Mouse (Mus musculus) G1E (cell line): ENCODE data around the gene Gm2310. TPM values are rescaled to one million over a fixed set of nuclear protein-coding genes. Genes with fewer than 3 reads are reported as not detected.

Experiments
- ATAC-seq: 2 replicates; pipeline ENCODE4 v1.8.0; 2016; ENCODE audit warnings: mild to moderate bottlenecking; ENCODE audit not compliant: insufficient number of reproducible peaks, poor library complexity, low FRiP score, severe bottlenecking; ENCODE audit errors: extremely low read depth
- DNase-seq: peaks from one replicate; pipeline ENCODE4 v3.0.0; 2012; ENCODE audit warnings: low spot score
- H3K27me3 ChIP-seq: 2 replicates; pipeline ENCODE4 v1.6.1; 2012; ENCODE audit warnings: mild to moderate bottlenecking, low read length, inconsistent platforms; ENCODE audit not compliant: insufficient read depth
- H3K36me3 ChIP-seq: replicated peaks from 2 replicates; pipeline ENCODE3; 2012; ENCODE audit warnings: mild to moderate bottlenecking, inconsistent platforms
- H3K4me1 ChIP-seq: 2 replicates; pipeline ENCODE4 v1.6.1; 2012; ENCODE audit warnings: low read depth, low read length, inconsistent platforms, mixed read lengths; ENCODE audit not compliant: insufficient read depth
- H3K4me3 ChIP-seq: 2 replicates; pipeline ENCODE4 v1.5.1; 2012; ENCODE audit warnings: low read depth, mild to moderate bottlenecking, inconsistent platforms, low read length, moderate library complexity, mixed read lengths
- H3K9me3 ChIP-seq: replicated peaks from 2 replicates; pipeline ENCODE4 v1.6.1; 2012; ENCODE audit warnings: inconsistent platforms
- CTCF ChIP-seq: IDR thresholded peaks from 2 replicates; pipeline ENCODE4 v1.5.1; 2012; ENCODE audit warnings: low read depth, low read length, inconsistent platforms, mixed read lengths
- GATA1 ChIP-seq: IDR thresholded peaks from 2 replicates; pipeline ENCODE4 v1.6.1; 2012; ENCODE audit warnings: borderline replicate concordance, low read length, inconsistent platforms, mixed read lengths
- GATA2 ChIP-seq: IDR thresholded peaks from 2 replicates; pipeline ENCODE4 v1.6.1; 2012; ENCODE audit warnings: low read depth, low read length, inconsistent platforms, borderline replicate concordance
- POLR2AphosphoS5 ChIP-seq: IDR thresholded peaks from 2 replicates; pipeline ENCODE4 v1.6.1; 2012; ENCODE audit warnings: low read depth, low read length, inconsistent platforms; ENCODE audit not compliant: insufficient replicate concordance
- TAL1 ChIP-seq: conservative IDR thresholded peaks from 2 replicates; pipeline ENCODE4 v1.6.1; 2012; ENCODE audit warnings: low read depth, low read length, inconsistent platforms, mixed read lengths
- polyA plus RNA-seq: library from polyadenylated mRNA; stranded (reverse); fragments of >175 nt; gene quantifications from 2 replicates; pipeline ENCODE4 v1.2.3, GENCODE M21; 2012
- total RNA-seq, 2 experiments: library from RNA; stranded (forward) in 1 of 2; stranded (reverse) in 1 of 2; fragments of 200-1000 nt in 1 of 2; fragments of >200 nt in 1 of 2; fragmentation: Nextera tagmentation in 1 of 2; gene quantifications; 2 replicates each; pipeline ENCODE4 v1.2.3; 2014 to 2017

Gene Gm2310
- total and polyA plus RNA-seq, 3 experiments = not detected

- Histone ChIP-seq H3K9me3 (no peaks in the 10 kb centered on the region), H3K27me3 (peaks cover 2% of the 10 kb centered on the region; the same call in 1 of the 2 replicates), H3K36me3 (no peaks in the 10 kb centered on the region), H3K4me3 (no peak overlapping the region), H3K4me1 (no peaks in the 10 kb centered on the region)
- TF ChIP-seq POLR2AphosphoS5 = no peak
- no peak for TF ChIP-seq GATA1
- no peak for TF ChIP-seq GATA2
- TF ChIP-seq TAL1 = no peak
- TF ChIP-seq CTCF = no peak
- ATAC-seq = no peak
- no peak for DNase-seq
Observed at GRCm38 (mm10) chr15:8562776-8563175, 43.0 kb upstream of the Gm2310 start.

- no peak for ATAC-seq
- TF ChIP-seq CTCF (no peak), POLR2AphosphoS5 (no peak)
- no peaks in the 10 kb centered on the region for H3K36me3 ChIP-seq
- no peaks in the 10 kb centered on the region for H3K9me3 ChIP-seq
- no peak overlapping the region for H3K4me3 ChIP-seq
- H3K4me1 ChIP-seq = no peaks in the 10 kb centered on the region
- DNase-seq = no peak
- peaks cover 9% of the 10 kb centered on the region for H3K27me3 ChIP-seq
Observed at GRCm38 (mm10) chr15:8531201-8531600, 11.4 kb upstream of the Gm2310 start.

- Histone ChIP-seq H3K4me3 (no peak overlapping the region), H3K4me1 (no peaks in the 10 kb centered on the region), H3K36me3 (no peaks in the 10 kb centered on the region), H3K9me3 (peaks cover under 1% of the 10 kb centered on the region; the same call in 1 of the 2 replicates), H3K27me3 (peaks cover 10% of the 10 kb centered on the region)
- DNase-seq (no peak), ATAC-seq (no peak)
- TF ChIP-seq GATA2 (no peak), POLR2AphosphoS5 (no peak)
Observed at GRCm38 (mm10) chr15:8512957-8513356, 6.8 kb downstream of the Gm2310 start.

- Histone ChIP-seq H3K36me3 (no peaks in the 10 kb centered on the region), H3K4me1 (no peaks in the 10 kb centered on the region), H3K4me3 (no peak overlapping the region), H3K9me3 (no peaks in the 10 kb centered on the region), H3K27me3 (peaks cover 10% of the 10 kb centered on the region)
- TF ChIP-seq GATA1 (no peak), GATA2 (no peak), TAL1 (no peak), POLR2AphosphoS5 (no peak), CTCF (no peak)
- ATAC-seq (no peak), DNase-seq (no peak)
Observed at GRCm38 (mm10) chr15:8511861-8512260, 7.9 kb downstream of the Gm2310 start.

GRCm38 (mm10) chr15:8502431-8502830 lies 17.3 kb downstream of the Gm2310 start:
- no peaks in the 10 kb centered on the region for H3K36me3 ChIP-seq
- no peak for TF ChIP-seq CTCF
- no peaks in the 10 kb centered on the region for H3K9me3 ChIP-seq
- H3K4me1 ChIP-seq = no peaks in the 10 kb centered on the region
- H3K4me3 ChIP-seq = no peak overlapping the region
- no peak for DNase-seq
- H3K27me3 ChIP-seq = peaks cover 3% of the 10 kb centered on the region; the same call in 1 of the 2 replicates
- no peak for ATAC-seq

GRCm38 (mm10) chr15:8485261-8485660 lies 34.5 kb downstream of the Gm2310 start:
- Histone ChIP-seq H3K4me1 (no peaks in the 10 kb centered on the region), H3K36me3 (no peaks in the 10 kb centered on the region), H3K27me3 (peaks cover 9% of the 10 kb centered on the region), H3K9me3 (no peaks in the 10 kb centered on the region), H3K4me3 (no peak overlapping the region)
- no peak for ATAC-seq
- TF ChIP-seq POLR2AphosphoS5 (no peak), TAL1 (no peak), GATA2 (no peak), CTCF (no peak)
- no peak for DNase-seq

GRCm38 (mm10) chr15:8469006-8469575 lies 50.7 kb downstream of the Gm2310 start:
- ATAC-seq (no peak), DNase-seq (no peak)
- Histone ChIP-seq H3K27me3 (0 out of 2 replicates have a peak, but pooled peaks cover 3% of the 10 kb centered on the region), H3K4me1 (no peaks in the 10 kb centered on the region; the same call in 1 of the 2 replicates), H3K9me3 (no peaks in the 10 kb centered on the region; the same call in 1 of the 2 replicates), H3K4me3 (no peak overlapping the region), H3K36me3 (no peaks in the 10 kb centered on the region)
- no peak for TF ChIP-seq GATA1
- no peak for TF ChIP-seq CTCF
- TF ChIP-seq GATA2 = no peak
- no peak for TF ChIP-seq TAL1
- no peak for TF ChIP-seq POLR2AphosphoS5

Other genes starting within 250 kb of the Gm2310 start
- gene Nipbl, start 75.5 kb downstream of the Gm2310 start, total RNA-seq (2014; fragmentation: Nextera tagmentation) = 140 and 147 TPM in 2 replicates
- gene Nipbl, start 75.5 kb downstream of the Gm2310 start, total RNA-seq (2017) = 43.2 and 53.4 TPM in 2 replicates
- gene Nipbl, start 75.5 kb downstream of the Gm2310 start, polyA plus RNA-seq = 5.2 and 7.3 TPM in 2 replicates
- not detected in 2 replicates for gene Slc1a3, start 190.8 kb upstream of the Gm2310 start, total RNA-seq (2014; fragmentation: Nextera tagmentation)
- gene Slc1a3, start 190.8 kb upstream of the Gm2310 start, total RNA-seq (2017) = 0.06 and 0.16 TPM in 2 replicates
- not detected in 2 replicates for gene Slc1a3, start 190.8 kb upstream of the Gm2310 start, polyA plus RNA-seq